Mouse (Mus musculus) A20 (cell line): ENCODE measurements around the gene Josd1.

ENCODE experiments used
- DNase-seq: peaks from one replicate; pipeline ENCODE4 v3.0.0-alpha.2; 2011; ENCODE audit warnings: low read depth, low spot score

Josd1 gene

DNA sequence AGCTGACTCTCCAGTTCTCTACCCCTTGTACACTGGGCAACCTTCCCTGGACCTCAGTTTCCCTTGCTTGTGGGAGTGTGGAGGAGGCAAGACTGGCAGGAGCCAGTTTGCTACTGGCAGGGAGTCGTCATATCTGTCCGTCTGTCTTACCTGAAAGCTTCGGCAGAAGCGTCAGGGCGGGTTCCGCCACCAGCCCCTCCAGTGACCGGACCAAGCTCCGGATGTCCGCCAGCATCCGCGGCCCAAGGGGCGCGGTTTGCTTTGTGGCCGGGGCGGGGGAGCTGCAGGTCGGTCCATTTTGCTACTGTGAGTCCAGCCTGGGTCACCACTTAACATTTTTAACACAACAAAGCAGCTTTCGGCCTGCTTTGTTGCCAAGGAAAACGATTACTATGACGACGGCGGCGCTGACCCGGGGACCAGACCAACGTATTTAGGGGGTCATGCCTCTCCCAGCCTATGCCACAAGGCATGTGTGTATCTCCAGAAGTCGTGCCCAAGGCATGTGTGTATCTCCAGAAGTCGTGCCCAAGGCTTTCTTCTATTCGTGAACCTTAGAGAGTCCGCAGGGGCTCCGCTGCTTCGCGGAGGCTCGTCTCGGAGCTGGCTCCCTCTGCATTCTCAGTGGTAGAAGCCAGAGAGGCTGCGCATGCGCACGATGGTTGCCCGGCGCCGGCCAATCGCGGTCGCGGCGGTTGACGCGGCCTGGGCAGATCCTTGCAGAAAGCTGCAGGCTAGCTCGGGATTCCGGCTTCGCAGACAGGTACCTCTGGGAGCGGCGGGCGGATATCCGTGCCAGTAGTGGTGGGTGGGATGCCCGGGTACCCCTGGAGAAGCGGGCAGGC is 29.0 kb downstream of the Josd1 start, which contains the start of the genes Fam227a and Cby1:
Gene Fam227a, minus strand, starts transcription at position 426 of the 845 bp plus-strand sequence.
Gene Cby1, plus strand, starts transcription at position 669 of the 845 bp plus-strand sequence.
- peak; percentile 97 for DNase-seq

DNA sequence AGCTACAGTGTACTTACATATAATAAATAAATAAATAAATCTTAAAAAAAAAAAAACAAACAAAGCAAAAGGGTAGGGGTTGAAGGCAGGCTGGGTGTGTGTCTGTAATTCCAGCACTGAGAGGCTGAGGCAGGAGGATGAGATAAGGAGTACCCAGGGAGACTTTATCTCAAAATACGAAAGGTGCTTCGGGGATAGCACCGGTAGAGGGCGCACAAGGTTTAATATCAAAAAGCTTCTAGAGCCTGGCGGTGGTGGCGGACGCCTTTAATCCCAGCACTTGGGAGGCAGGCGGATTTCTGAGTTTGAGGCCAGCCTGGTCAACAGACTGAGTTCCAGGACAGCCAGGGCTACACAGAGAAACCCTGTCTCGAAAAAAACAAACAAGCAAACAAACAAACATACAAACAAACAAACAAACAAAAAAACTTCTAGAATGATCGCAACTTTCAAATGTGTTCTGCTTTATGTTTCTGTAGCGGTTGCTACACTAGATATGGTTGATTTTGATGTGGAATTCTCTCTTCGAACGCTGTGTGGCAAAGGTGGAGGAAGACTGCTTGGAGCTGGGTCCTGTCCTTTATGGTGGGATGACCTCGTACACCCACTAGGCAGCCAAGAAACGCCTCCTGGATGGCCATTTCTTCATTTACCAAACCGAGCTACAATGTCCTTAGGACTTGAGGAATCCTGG is 29.7 kb downstream of the Josd1 start:
- DNase-seq = peak; percentile 87

DNA sequence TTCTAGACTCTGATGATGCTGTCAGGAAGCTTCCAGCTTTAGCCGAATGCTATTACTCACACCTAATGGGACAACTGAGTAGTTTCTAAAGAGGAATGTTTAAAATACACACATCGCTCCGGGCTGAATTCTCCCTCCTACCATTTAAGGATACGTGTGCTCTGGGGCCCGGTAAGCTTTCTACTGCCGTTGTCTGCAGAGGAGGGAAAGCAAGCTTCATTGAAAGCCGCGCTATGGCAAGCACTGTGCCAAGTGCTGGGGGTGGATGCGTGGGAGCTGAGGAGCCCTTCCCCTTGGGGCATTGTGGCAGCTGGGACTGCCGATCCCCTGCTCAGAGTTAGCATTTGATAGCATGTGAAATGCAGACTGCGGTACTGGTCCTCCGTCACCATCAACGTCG is 31.3 kb downstream of the Josd1 start:
- DNase-seq = no peak

DNA sequence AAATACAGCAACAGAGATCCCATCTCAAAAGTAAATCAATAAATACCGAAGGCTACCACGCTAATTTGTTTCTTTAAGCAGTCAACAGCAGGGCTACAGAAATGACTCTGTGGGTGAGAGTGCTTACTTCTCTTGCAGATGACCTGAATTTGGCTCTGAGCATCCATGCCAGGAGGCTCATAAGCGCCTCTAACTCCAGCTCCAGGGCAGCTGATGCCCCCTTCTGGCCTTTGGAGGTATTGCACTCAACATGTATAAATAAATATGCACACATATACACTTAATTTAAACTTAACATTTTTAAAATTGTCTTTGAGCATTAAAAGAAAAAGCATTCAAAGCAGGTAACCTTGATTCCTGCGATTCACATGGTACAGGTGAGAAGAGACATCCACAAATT is 36.2 kb downstream of the Josd1 start:
- peak; percentile 62 for DNase-seq

DNA sequence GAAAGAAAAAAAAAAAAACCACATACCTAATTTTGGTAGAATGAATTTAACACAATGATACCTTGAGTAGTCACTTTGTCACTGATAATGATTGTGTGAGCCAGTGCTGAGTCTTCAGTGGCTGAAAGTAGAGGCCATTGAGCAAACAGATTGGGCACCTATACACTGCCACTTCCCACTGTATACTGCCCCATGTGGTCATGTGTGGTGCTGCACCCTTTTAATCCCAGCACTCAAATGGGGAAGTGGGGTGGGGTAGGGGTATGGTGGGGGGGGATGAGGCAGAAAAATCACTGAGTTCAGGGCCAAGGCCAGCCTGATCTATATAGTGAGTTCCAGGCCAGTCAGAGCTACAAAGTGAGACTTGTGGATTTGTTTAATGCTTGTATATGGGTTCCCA is 37.1 kb downstream of the Josd1 start:
- DNase-seq = peak; percentile 71

DNA sequence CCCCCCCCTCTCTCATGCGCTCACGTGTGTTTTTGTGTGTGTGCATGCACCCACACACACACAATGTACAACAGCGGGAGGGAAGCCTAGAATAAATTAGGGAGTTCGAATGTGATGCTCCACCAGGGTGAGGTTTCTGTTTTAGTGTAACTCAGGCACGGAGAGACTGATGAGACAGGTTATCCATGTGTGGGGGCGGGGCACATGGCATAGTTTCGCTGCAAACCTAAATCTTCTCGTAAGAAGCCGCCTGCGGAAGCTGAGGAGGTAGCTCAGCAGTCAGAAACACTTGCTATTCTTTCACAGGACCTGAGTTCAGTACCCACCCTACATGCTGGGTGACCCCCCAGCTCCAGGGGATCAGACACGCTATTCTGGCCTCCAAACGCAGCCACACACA is 39.6 kb downstream of the Josd1 start:
- DNase-seq = no peak

DNA sequence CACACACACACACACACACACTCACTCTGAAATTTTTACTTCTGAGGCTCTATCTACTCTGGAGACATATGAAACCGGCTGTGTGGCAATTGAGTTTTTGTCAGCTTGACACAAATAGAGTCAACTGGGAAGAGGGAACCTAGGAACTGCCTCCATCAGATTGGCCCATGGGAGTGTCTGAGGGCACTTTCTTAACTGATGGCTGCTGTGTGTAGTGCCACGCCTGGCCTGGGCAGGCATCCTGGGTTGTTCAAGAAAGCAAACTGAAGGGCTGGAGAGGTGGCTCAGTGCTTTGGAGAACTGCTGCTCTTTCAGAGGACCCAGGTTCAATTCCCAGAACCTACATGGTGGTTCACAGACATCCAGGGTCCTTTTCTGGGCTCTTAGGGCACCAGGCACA is 42.2 kb downstream of the Josd1 start:
- DNase-seq = no peak

DNA sequence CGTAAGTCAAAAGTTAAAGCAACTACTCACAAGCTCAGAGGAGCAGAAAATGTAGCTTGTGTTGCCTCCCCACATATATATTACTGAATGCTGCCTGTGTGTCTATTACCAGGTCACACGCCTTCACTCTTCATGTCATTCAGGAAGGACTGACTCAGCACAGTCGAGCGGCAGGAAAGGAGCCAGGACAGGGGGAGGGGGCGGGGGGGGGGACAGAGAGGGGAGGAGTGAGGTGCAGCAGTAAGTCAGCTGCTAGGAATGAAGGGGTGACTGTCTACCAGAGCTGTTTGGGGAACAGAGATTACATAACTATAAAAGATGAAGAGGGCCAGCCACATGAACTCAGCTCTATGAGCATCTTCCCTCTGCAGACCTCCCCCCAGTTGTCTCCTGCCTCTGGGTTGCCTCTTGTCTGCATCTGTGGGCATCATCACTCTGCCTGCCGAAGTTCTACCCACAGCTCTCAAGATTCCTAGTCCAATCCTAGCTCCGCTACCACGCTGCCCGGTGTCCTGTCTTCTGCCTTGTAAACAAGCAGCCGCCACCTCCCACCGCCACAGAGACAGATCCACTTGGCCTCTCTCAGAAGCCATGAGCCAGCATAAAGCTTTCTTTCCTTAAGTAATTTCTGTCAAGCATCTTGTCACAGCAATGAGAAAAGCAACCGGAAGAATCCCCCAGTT is 46.4 kb downstream of the Josd1 start:
- no peak for DNase-seq

DNA sequence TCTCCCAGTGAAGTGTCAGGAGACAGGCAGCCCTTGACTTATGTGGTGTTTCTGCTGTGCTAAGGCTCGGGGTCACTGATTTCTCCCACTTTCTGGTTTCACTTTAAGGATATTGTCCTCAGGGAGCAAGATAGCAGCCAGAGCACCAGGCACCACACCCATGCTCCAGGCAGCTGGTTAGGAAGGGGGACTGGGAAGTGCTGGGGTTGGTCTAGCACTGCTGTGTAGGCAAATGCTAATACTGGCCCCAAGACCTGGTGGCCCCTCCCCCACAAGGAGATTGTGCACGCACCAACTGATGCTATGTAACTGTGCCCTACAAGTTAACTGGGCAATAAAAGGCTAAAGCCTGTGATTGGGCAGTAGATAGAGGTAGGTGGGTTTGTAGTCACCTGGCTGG is 57.2 kb downstream of the Josd1 start:
- DNase-seq = no peak
